Mouse (Mus musculus) common myeloid progenitor, adult 5-6 weeks (primary cell): ENCODE data around the gene Enoph1. TPM values are rescaled to one million over a fixed set of nuclear protein-coding genes. Genes with fewer than 3 reads are reported as not detected.
A peak's percentile ranks its signal among the peaks of the same experiment; 100 is the strongest.

ENCODE experiments used
- ATAC-seq: replicated peaks from 2 replicates; pipeline ENCODE4 v1.8.0; 2016; ENCODE audit warnings: low read depth, mild to moderate bottlenecking, moderate TSS enrichment, inconsistent platforms; ENCODE audit not compliant: poor library complexity, severe bottlenecking
- total RNA-seq: library from RNA; stranded (forward); fragments of 200-1000, 187-1606 nt; gene quantifications from 2 replicates; pipeline ENCODE4 v1.2.3, GENCODE M21; 2017

Enoph1 gene
- 37.4 and 39.7 TPM in 2 replicates for total RNA-seq

DNA sequence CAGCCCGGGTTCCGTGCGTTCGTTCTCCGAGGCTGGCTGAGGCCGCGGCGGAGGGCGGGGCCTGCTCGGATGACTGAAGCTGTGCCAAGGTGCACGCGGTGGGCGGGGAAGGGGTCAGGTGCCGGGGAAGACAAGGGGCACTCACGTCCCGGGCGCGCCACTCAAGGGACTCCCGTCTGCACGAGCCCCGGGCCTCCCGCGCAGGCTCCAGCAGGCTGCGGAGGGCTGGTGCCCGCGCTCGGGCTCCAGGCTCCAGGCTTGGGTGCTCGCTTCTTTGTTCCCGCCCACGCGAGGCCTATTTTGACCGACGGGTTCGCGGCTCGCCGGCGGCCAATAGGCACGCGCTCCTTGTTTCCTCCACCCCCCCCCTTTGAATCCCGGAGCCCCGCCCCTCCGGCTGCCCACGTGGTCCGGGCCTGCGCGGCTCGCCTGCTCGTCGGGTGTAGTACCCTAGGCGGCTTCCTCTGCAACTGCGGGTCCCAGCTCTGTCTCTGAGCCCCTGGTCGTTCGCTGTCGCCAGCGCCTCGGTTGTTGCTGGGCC is at the start of gene Enoph1, which contains the start of gene Hnrnpdl:
Gene Enoph1 (plus strand): TSS at position 384 of the 541 bp plus-strand sequence.
Gene Hnrnpdl (minus strand): TSS at position 63 of the 541 bp plus-strand sequence.
- ATAC-seq: peak; percentile 64

DNA sequence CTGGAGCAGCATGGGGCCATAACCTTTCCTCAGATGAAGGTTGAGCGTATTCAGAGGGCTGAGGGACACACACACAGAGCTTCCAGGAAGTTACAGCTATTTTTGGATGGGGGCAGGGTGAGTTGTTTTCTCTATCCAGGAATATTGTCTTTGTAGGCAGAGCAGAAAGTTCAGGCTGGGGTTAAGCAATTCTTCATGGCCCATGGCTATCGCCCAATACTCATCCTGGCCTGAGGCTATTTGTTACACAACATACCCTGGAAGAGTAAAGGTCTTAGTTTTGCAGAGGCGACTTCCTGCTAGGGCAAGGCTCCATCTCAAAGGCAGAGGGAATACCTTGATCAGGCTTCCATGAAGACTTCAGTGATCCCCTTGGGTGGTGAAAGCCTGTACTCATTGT is 45.6 kb upstream of the Enoph1 start:
- ATAC-seq: no peak

DNA sequence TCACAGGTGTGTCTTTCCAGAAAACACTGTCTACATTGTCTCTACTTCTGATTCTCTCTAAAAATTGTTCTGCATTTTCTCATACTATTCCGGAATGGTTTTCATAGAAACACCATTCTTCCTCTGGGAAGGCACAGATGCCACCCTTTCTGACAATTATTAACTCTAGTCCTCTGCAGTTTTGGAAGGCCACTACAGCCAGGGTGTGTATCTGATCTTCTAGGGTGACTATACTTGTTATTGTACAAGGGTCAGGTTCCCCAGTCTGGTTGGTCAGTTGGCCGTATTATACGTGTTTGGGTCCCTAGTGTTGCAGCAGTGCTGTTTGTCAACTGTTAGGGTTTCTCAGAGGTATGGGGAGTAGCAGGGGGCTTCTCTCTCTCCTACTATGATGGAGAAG is 45.1 kb upstream of the Enoph1 start:
- ATAC-seq: no peak

DNA sequence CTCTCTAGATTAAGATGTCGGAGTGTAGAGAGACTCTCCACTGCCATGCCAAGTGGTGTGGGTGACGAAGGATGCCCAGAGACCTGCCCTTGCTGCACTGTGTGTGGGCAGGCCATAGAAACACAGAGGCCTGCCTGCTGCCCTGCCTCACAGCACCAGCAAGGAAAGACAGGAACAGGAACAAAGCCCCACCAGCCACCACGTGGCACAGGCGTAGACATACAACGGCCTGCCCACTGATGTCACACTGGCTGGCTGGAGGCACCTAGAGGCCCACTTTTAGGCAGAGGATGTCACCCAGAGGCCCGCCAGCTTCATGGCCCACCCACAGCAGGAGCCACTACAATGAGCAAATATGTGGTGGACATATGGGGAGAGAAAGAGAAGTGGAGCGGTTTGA is 39.7 kb upstream of the Enoph1 start:
- peak; percentile 56; the same call in 1 of the 2 replicates for ATAC-seq

DNA sequence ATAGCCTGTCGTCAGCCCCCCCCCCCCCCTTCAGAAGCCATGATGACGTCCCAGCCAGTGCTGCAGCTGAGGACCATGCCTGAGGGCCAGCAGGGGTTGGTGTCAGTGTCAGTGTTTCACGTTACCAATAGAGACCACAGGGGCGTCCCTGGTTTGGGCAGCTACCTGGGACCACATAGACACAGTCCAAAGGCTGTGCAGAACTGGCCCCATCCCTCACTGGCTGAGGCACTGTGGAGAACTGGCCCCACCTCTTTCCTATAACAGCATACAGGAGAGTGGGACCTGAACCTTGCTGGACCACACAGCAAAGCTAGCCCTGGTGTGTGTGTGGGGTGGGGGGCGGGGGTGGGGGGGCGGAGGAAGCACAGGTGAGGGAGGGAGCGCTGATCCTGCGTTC is 39.3 kb upstream of the Enoph1 start:
- no peak for ATAC-seq

DNA sequence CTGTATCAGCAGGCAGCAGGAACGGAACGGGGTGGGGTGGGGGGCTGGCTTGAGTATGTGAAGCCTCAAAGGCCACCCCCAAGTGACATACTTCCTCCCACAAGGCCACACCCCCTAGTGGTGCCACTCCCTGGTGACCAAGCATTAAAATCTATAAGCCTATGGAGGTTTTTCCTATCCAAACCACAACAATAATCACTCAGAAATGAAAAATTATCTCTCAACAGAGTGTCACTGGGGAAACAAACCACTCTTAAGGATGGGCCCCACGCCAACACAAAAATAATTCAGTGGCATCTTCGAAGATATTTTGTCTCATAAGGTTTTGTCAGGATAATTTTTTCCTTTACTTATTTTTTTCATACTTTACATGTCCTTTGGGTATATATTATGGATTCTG is 35.9 kb upstream of the Enoph1 start:
- no peak for ATAC-seq

DNA sequence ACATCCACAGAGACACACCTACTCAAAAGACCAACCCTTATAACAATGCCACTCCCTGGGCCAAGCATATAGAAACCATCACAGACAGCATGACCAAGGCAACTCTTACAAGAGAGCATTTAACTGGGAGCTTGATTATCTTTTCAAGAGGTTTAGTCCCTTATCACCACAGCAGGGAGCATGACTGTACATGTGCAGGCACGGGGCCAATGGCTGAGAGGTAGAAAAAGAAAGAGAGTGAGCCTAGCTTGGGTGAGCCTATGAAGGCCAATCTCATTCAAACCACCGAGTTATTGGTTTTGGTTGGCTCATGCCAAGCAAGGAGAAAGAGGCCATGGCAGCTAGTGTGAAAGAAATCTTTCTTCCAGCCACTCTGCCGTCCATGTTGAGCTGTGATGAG is 34.4 kb upstream of the Enoph1 start:
- peak; percentile 45 for ATAC-seq

DNA sequence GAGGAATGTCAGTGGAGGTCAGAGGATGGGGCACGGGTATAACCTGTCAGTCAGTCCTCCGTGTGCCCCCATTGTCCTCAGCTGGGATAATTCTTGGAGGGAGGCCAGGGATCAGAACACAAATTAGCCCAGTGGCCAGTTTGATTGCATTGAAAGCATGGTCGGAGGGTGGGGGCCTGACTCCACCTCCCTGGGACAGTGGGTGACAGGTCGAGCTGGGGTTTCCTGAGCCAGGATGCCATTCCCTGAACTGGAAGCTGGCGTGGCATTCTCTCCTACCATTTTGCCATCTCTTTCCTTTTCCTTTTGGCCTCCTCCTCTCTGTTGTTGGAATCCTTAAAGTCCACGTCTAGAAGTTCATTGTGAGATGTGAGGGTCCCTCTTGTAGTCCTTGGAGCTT is 33.9 kb upstream of the Enoph1 start:
- no peak for ATAC-seq

DNA sequence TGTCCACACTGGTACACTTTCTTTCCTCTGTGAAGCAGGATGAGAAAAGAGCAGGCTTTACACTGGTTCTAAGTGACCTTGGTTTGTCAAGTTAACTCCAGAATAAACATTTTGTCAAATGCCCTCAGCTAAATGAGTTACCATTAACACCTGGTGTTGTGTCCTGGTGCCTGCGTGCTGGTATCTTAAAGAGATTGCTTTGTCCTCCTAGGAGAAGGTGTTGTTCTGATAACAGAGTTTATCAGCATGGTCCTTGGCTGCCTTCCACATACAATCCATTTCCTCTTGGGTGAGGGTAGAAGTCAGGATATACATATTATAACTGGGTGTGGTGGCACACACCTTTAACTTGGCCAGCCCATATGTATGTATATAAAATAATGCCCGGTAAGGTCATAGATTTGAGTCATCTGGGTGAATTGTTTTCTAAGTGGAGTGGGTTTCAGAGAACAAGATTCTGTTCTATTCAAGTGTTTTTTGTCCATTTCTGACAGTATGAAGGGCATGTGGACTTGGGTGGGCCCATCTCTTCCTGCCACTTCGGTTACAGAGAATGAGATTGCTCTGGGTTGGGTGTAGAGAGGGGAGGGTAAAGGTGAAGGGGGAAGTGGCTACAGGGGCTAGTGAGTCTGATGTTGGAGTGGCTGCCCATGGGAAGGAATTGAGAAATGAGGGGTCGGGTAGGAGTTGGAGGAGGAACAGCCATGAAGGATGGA is 33.3 kb upstream of the Enoph1 start:
- no peak for ATAC-seq

DNA sequence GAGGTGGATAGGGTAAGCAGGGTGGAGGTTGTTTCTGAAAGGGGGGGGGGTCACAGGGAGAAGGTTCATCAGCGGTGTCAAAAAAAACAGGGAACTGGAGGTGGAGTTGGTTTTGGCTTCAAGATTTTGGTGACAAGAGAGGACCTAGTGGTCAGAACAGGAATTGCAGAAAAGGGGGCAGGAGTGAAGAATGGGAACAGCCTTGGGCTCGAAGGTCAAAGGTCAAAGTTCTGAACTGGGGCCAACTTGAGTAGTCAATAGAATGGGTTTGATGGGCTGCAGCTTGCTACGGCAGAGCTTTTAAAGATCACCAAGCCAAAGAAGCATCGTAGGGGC is 32.8 kb upstream of the Enoph1 start:
- ATAC-seq: peak; percentile 57; the same call in 1 of the 2 replicates

DNA sequence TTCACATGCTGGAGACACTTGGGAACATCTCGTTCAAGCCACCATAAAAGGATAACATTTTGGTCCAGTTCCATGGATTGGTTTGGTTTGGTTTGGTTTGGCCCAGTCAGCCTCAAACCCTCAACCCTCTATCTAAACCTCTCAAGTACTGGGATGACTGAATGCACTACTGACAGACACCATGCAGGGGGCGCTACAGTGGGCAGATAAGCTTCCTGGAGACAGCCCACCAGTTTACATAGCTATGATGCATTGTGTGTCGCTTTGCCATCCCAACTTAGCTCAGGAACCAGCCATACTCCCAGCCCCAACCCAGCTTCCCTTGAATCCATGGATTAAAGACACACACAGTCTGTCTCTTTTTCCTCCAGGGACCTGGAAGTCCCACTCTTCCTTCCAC is 31.3 kb upstream of the Enoph1 start:
- no peak for ATAC-seq

DNA sequence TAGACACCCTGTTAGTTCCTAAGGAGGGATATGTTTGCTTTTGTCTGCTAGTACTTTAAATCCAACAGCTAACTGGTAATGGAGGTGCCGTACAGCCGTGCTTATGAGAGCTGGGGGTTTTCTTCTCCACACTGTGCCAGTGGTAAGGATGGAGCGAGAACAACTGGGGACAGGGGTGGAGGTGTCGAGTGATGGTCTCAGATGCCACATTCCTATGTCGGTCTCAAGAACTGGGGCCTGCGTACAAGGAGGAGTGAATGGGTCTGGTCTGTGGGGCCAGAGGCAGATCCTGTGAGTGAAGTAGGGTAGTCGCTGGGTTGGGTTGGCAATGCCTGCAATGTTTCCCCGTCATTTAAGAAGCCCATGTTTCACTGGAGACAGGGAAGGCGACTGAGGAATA is 27.2 kb upstream of the Enoph1 start:
- no peak for ATAC-seq

DNA sequence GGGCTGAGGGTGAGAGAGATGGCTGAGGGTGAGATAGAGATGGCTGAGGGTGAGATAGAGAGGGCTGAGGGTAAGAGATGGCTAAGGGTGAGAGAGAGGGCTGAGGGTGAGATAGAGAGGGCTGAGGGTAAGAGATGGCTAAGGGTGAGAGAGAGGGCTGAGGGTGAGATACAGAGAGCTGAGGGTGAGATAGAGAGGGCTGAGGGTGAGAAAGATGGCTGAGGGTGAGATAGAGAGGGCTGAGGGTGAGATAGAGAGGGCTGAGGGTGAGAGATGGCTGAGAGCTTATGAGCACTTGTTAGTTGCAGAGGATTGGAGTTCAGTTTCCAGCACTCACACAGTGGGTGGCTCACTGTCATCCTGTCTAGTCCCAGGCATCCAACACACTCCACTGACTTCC is 19.7 kb upstream of the Enoph1 start:
- ATAC-seq: no peak

DNA sequence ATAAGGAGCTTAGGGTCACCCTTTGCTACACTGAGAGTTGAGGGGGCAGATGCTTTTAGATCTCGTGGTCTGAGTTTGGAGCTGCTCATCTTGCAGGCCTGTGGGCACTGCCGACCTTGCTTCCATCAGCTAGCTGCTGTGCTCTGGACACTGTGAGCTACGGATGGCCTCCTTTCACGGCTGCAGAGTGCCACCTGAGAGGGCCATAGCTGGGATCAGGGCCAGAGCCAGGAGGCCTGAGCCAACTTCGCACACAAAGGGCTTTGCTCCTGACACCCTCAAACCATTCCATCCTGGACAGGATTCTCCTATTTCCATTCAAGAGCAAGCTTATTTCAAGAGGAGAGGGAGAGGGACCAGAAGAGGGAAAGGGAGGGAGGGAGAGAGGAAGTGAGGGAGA is 15.4 kb upstream of the Enoph1 start:
- no peak for ATAC-seq

DNA sequence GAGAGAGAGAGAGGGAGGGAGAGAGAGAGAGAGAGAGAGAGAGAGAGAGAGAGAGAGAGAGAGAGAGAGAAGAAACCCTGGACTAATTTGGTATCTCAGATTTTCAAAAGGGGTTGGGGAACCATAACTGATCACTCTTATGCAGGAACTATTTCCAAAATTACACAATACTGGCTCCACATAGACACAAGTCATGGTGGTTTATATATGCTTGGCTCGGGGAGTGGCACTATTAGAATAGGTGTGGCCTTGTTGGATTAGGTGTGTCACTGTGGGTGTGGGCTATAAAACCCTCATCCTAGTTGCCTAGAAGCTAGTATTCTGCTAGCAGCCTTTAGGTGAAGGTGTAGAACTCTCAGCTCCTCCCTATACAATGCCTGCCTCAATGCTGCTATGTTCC is 14.9 kb upstream of the Enoph1 start:
- no peak for ATAC-seq

DNA sequence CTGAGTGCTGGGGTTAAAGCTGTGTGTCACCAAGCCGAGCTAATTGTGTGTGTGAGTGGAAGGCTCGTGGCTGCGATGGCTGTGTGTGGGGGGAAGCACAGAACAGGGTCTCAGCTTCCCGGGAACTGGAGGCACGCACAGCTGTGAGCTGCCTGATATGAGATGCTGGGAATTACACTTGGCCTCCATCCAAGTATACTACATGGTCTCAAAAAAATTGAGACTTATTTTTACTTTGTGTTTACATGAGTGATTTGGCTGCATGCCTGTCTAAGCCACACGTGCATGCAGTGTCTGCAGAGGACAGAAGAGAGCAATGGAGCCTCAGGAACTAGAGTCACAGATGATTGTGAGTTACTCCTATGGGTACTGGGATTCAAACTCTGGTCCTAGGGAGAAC is 9.7 kb upstream of the Enoph1 start:
- ATAC-seq: no peak

DNA sequence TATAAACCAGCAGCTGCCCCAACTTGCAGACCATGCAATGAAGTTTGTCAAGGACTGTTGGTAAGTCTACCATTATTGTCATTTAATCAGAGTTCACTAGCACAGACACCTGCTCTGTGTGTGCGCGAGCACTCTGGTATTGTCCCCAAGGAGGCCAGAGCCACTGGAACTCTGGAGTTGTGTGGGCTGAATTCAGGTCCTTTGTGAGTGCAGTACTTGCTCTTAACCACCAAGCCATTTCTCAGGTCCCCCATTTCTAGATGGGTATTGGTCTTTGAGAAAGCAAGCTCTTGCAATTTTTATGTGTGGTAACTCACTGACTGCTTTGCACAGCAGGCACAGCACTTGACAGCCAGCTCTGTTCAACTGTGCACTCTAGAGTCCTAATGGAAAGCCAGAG is 7.7 kb upstream of the Enoph1 start:
- peak; percentile 54 for ATAC-seq

DNA sequence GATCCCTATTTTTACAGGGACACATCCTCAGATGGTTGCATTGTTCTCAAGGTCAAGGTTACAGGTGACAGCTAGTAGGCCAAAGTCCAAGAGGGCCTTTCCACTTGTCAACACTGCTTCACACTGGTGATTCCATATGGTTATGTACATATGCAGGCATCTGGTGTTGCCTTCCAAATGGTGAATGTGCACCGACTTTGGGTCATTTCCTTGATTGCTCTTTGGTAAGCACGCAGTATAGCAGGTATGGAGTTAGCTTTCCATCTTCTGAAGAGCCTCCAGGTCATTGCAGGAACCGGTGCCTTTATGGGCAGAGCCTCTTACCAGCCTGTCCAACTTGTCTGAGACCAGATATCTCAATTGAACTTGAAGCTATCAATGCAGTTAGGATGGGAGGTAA is 7.1 kb upstream of the Enoph1 start:
- no peak for ATAC-seq

DNA sequence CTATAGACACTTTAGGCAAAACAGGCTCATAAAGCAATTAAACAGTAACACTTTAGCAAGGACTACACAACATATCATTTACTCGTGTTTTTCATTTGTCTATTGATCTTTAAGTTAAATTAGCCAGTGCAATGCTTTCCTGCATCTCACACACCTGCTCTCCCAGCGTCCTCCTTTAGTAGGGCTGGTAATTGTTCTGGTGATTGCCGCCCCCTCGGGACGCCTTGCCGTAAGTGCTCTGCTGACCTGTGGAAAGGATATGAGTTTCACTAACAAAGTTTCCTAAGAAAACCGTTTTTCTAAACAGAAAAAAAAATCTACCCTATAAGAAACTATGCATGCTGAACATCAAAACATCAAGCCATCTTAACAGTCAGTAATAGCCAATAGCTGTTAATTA is 3.8 kb upstream of the Enoph1 start:
- ATAC-seq: no peak

DNA sequence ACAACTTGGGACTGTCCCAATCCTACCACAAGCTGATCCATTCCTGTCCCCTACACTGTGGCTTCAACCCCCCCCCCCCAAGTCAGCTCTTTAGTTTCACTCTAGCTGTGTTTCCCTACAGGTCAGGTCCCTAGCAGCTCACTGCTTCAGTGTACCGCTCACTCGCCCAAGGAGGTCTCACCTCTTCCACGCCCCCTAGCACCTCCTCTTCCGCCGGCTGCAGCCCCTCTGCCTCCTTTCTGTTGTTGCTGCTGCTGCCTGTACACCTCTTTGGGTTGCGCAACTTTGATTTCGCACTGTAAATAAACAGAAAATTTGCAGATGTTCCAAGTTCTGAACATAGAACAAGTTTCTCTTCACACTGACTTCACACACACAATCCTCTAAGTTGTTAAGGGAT is 3.1 kb upstream of the Enoph1 start:
- ATAC-seq: no peak

DNA sequence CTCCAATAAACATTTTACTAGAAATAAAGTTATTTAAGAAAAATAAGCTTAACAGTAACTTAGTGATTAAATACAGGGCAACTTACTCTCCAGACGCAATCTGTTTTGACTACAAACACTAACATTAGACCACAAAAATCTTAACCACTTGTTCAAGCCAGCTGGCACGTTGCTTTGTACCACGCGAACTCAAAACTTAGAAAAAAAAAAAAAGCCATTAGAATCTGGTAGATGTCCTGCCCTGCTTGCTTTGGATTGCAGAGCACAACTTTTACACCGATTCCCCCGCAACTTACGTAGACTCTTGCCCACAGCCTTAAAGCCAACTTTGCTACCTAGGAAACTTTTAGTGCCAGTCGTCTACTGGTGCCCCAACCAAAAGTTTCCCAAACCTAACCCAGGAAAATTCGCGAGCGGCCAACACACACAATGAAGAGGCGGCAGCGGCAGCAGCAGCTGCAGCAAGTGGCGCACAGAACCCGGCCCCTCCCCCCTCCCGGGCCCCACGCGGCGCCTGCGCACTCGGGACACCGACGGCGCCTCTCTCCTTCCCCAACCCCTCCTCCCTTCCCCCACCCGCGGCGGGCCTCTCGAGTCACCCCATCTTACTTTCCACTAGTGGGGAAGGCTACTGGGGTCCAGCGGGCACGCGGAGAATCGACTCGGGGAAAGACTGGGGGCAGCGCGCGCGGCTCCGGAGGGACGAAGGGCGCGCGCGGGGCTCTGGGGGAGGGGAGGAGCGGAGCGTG is 1.6 kb upstream of the Enoph1 start:
- peak; percentile 24 for ATAC-seq
